Mouse (Mus musculus): ENCODE results near the gene Saa1.

The Saa1 gene

DNA sequence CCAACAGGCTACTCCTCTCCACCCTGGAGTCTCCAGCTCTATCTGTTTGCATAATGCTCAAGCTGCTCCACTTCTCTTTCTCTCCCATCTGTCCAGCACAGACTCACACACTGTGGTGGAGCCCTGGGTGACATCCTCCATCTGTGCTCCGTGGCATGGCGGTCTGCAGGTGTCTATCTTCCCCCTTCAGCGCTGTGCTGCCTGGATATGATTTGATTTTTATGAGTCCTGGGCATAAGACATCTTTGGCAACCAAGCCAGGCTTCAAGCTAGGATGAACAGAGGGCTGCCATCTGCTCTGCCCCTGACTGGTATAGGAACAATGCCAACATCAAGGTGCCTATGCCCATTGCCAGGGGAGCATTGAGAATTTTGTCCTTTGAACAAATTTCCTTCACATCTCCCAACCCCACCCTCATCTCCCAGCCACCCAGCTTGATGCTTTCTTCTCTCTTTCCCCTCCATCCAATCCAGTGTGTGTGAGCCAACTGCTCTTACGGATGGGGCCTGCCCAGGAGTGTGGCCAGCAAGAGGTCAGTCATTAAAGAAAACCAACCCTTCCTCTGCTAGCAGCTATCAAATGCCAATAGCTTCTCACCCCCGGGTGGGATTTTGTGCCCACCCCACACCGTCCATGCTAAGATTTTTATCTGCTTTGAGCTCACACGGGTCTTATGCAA, 24.0 kb downstream of the Saa1 start:
- DNase-seq (ENCODE audit: low read depth, low spot score) = no peak

DNA sequence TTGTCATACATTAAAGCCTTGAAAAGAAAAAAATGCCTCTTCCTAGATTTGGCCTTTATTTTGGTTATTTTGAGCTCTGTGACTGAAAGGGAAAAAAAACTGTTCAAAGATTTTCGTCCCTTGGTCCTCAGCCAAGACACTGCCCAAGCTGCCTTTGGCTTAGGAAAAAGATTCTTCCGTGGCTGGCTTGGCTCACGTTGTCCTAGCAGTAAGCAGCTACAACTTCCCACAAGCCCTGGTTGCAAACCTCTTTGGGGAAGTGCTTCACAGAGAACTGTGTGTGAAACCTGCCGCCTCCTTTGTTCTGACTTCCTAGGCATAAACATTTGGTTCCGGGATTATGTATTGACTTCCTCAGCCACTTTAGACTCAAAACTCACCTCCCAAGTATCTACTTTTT, 25.9 kb downstream of the Saa1 start:
- DNase-seq (ENCODE audit: low read depth, low spot score) = no peak

DNA sequence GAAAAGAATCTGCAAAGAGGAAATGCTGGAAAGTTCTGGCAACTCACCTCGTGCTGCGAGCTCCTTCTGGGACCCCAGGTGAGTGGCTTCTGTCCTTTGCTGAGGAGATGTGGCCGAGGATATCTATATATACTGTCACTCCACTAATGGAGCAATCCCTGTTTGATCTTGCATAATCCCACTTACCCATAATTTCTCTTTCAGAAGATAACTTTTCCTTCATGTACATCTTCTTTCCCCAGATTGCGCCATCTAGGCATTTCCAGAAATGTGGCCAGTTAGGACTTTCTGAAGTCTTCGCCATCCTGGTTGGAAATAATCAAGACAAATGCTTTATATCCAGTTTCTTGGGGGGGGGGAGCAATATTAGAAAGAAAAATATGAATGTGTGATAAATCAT, 27.2 kb downstream of the Saa1 start, which contains the start of gene Saa3:
TSS of gene Saa3 (minus strand) at position 101 of the 400 bp plus-strand sequence.
- no peak for DNase-seq (ENCODE audit: low read depth, low spot score)

DNA sequence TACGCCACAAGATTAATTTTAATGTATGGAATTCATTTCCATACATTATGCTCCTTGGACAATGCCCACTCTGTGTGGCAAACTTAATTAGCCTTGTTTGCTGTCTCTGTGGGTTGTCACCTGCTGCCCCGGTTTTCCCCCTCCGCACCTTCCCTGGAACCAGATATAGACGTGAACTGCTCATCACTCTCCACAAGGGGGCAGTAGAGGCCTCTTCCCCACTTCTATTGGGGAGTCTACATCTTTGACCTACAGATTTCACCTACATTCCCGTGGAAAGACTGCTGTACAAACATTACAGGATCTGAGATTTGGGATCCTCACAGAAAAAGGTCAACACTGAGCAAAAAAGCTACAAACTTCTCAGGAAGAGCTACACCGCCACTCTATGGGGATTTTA, 28.3 kb downstream of the Saa1 start:
- peak; percentile 84 for DNase-seq (ENCODE audit: low read depth, low spot score)

DNA sequence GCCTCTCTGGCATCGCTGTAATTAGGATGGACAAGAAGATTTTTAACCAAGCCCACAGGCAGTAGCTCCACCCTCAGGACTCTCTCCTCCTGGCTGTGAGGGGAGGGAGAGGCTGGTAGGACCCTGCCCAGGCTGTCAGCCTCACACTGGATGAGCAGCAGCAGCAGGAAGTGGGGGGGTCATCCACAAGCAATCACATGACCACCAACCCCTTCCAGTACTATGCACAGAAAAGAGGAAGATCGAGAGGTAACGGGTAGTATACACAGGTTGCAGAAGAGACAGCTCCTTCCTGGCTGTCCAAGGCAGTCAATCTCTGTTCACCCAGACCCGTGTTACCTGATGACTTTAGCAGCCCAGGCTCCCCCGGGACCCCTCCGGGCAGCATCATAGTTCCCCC, 30.5 kb downstream of the Saa1 start:
- DNase-seq (ENCODE audit: low read depth, low spot score) = peak; percentile 27

DNA sequence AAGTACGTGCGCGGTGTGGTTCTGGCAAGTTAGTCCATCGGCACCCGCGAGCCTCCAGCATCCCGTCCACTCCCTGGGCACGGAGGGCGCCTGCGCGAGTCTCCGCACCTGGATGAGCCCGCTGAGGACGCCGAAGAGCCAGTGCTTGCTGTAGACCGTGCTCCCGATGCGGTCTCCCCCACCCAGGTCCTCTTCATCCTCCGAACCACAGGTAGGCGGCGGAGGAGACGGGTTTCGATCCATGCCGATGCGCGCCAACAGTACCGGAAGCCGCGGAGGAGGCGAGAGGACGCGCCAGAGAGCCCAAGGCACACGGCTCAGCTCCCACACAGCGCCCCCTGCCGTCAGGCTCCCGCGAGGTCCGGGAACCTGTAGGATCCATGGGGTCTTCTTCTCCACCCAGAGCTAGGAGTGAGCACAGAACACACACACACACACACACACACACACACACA, 32.4 kb downstream of the Saa1 start, which contains the start of gene Saal1:
TSS of gene Saal1 (minus strand) at position 291 of the 455 bp plus-strand sequence.
- DNase-seq (ENCODE audit: low read depth, low spot score) = peak; percentile 91

DNA sequence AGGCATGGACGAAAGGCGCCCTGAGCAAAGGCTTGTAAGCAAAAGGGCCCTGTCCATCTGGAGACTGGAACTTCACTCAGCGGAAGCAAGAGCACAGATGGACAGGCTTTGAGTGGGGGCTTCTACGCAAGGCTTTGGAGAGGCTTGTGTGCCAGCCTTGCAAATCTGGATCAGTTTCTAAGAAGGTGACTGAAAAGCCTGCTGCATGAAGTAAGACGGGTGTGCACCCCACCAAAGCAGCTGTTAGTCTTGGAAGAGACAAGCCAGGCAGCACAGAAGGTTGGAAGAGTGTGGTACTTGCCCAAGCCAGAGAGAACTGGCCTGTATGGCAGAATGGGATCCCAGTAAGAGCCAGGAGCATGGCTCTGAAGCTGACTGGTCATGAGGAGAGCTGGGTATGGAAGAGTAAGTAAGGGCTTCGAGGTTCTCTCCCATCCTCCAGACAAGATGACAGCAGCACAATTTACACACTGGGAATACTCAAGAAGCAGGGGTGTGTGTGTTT, 42.2 kb downstream of the Saa1 start:
- no peak for DNase-seq (ENCODE audit: low read depth, low spot score)

DNA sequence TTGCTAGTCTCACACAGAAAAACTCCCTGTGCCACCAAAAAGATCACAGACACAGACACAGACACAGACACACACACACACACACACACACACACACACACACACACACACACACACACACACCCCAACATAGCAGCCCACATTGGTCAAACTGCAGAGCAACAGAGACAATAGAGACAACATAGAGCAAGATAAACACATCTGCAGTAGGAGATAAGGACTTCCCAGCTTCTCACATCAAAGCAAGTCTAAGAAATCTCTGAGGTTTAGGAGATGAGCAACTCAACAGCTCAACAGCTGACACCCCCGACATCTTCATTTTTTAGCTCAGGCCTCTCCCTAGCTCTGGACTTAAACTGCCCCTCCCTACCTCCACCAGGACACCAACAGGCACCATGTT, 46.0 kb downstream of the Saa1 start:
- no peak for DNase-seq (ENCODE audit: low read depth, low spot score)

All from R1 (cell line).